Mouse (Mus musculus): Measurements from ENCODE around the gene Lef1.

DNA sequence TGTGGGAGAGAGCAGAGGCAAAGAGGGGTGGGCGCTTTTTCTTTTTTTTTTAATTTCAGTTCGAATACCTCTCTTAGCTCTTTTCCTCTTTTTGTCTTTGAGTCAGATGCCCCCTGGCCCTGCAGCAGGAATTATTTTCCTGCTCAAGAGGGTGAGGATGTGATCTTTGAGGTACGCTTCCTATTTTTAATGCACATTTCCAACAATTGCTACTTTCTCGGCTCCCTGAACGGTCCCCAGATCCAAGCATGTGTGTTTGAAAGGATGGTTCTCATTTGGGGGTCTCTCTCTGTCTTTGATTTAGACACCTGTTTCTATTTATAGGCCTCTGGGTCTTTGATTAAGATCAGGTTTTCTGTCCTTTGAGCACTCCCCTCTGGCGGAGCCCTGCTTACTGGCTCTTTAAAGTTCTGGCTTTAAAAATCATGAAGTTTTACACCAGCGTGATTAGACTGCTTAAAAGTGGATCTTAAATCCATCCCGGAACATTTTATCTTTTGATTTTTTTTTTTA is 86.3 kb downstream of the Lef1 start:
- TF ChIP-seq MAFK (IDR thresholded peaks at IDR 0.05; ENCODE audit: insufficient read depth, low read depth, low read length) (no peak), ZNF384 (IDR thresholded peaks at IDR 0.05; ENCODE audit: low read depth, low read length) (no peak), ZC3H11A (IDR thresholded peaks at IDR 0.05; ENCODE audit: borderline replicate concordance, low read depth, low read length) (no peak), HCFC1 (IDR thresholded peaks at IDR 0.05; ENCODE audit: borderline replicate concordance, insufficient read depth, low read length) (no peak)

Data from ES-E14 (cell line).